ENCODE assay signal across 8 mouse cellular contexts in genomic region chr8:3621199-3621970, GRCm38 (mm10). TPM values are rescaled to one million over a fixed set of nuclear protein-coding genes. Genes with fewer than 3 reads are reported as not detected.
DNase-seq lines count a peak whose midpoint lies in the region; ATAC-seq and TF ChIP-seq lines count a peak whose summit lies in the region.

Gene Xab2, minus strand, starts transcription at chr8:3621316.
Gene Pet100, plus strand, starts transcription at chr8:3621548.

- TF ChIP-seq POLR2A in ES-Bruce4 (IDR thresholded peaks at IDR 0.05; ENCODE audit: insufficient read depth, low read length): no peak

- H3K27me3 ChIP-seq in ES-Bruce4 (ENCODE audit: control insufficient read depth, insufficient read depth, low read length, poor library complexity, severe bottlenecking): no peaks in the 10 kb centered on the region
- no peaks in the 10 kb centered on the region for H3K27me3 ChIP-seq in forebrain, embryonic 13.5 days
- no peaks in the 10 kb centered on the region for H3K27me3 ChIP-seq in liver, postnatal 0 days (ENCODE audit: insufficient read depth, low read length)
- H3K27me3 ChIP-seq in neural tube, embryonic 14.5 days (ENCODE audit: control insufficient read depth, insufficient read depth, low read length): no peaks in the 10 kb centered on the region

- 0% methylated on average over 37 of the region's 37 CpGs for WGBS in forebrain, embryonic 13.5 days
- WGBS in large intestine, adult 2 months: under 1% methylated on average over 37 of the region's 37 CpGs
- WGBS in liver, postnatal 0 days (ENCODE audit: insufficient replicate concordance): under 1% methylated on average over 37 of the region's 37 CpGs
- under 1% methylated on average over 37 of the region's 37 CpGs for WGBS in neural tube, embryonic 14.5 days

- H3K9me3 ChIP-seq in ES-Bruce4 (replicated peaks; ENCODE audit: control insufficient read depth, insufficient read depth, low read length, poor library complexity, severe bottlenecking): no peaks in the 10 kb centered on the region
- no peaks in the 10 kb centered on the region for H3K9me3 ChIP-seq in forebrain, embryonic 13.5 days (replicated peaks)
- no peaks in the 10 kb centered on the region for H3K9me3 ChIP-seq in liver, postnatal 0 days (ENCODE audit: low read length)
- no peaks in the 10 kb centered on the region for H3K9me3 ChIP-seq in neural tube, embryonic 14.5 days (ENCODE audit: control insufficient read depth, low read length)

- TF ChIP-seq CTCF in ES-Bruce4 (IDR thresholded peaks at IDR 0.05; ENCODE audit: low read depth, low read length): no peak
- no peak for TF ChIP-seq CTCF in liver, postnatal 0 days (IDR thresholded peaks at IDR 0.05; ENCODE audit: low read depth)

- DNase-seq in heart, postnatal 10 days: peak; percentile 99
- DNase-seq in large intestine, adult 2 months (ENCODE audit: low read depth, low spot score): peak; percentile 99
- DNase-seq in liver, postnatal 0 days: peak; percentile 100
- peak; percentile 98 for DNase-seq in testis, postnatal 10 days (ENCODE audit: low spot score)

- ATAC-seq in cerebellum, adult (ENCODE audit: insufficient number of reproducible peaks, low FRiP score, low TSS enrichment): peak; percentile 92
- peak; percentile 98 for ATAC-seq in forebrain, embryonic 13.5 days
- ATAC-seq in liver, postnatal 0 days: peak; percentile 98
- peak; percentile 96 for ATAC-seq in neural tube, embryonic 14.5 days (ENCODE audit: low read depth)

- no peaks in the 10 kb centered on the region for H3K4me1 ChIP-seq in ES-Bruce4 (ENCODE audit: control insufficient read depth, insufficient read depth, low read length)
- peaks cover 22% of the 10 kb centered on the region for H3K4me1 ChIP-seq in forebrain, embryonic 13.5 days
- peaks cover 19% of the 10 kb centered on the region for H3K4me1 ChIP-seq in liver, postnatal 0 days (ENCODE audit: insufficient read depth)
- peaks cover 13% of the 10 kb centered on the region for H3K4me1 ChIP-seq in neural tube, embryonic 14.5 days (ENCODE audit: control insufficient read depth, insufficient read depth, low read length)

- H3K4me2 ChIP-seq in forebrain, embryonic 13.5 days: peak within 1 kb of the TSS; percentile 87
- H3K4me2 ChIP-seq in liver, postnatal 0 days (ENCODE audit: low read depth, low read length): peak within 1 kb of the TSS; percentile 77
- H3K4me2 ChIP-seq in neural tube, embryonic 14.5 days (ENCODE audit: low read depth, low read length): peak within 1 kb of the TSS; percentile 71

- H3K4me3 ChIP-seq in ES-Bruce4 (ENCODE audit: low read depth, low read length): peak within 1 kb of the TSS; percentile 97
- peak within 1 kb of the TSS; percentile 86 for H3K4me3 ChIP-seq in forebrain, embryonic 13.5 days
- peak within 1 kb of the TSS; percentile 75 for H3K4me3 ChIP-seq in liver, postnatal 0 days (ENCODE audit: low read depth, low read length)
- peak within 1 kb of the TSS; percentile 75 for H3K4me3 ChIP-seq in neural tube, embryonic 14.5 days (ENCODE audit: low read depth, low read length)

- peaks cover 19% of the 10 kb centered on the region for H3K36me3 ChIP-seq in ES-Bruce4 (ENCODE audit: control insufficient read depth, insufficient read depth, low read length, poor library complexity, severe bottlenecking)
- H3K36me3 ChIP-seq in forebrain, embryonic 13.5 days (ENCODE audit: poor library complexity, severe bottlenecking): peaks cover 23% of the 10 kb centered on the region
- peaks cover 22% of the 10 kb centered on the region for H3K36me3 ChIP-seq in liver, postnatal 0 days (replicated peaks; ENCODE audit: insufficient read depth, low read length)
- H3K36me3 ChIP-seq in neural tube, embryonic 14.5 days (ENCODE audit: control insufficient read depth, insufficient read depth, low read length): peaks cover 17% of the 10 kb centered on the region

- H3K9ac ChIP-seq in ES-Bruce4 (ENCODE audit: low read depth, poor library complexity, severe bottlenecking): peak within 1 kb of the TSS; percentile 83
- H3K9ac ChIP-seq in forebrain, embryonic 13.5 days: peak within 1 kb of the TSS; percentile 85
- peak within 1 kb of the TSS; percentile 74 for H3K9ac ChIP-seq in liver, postnatal 0 days (replicated peaks)
- peak within 1 kb of the TSS; percentile 70 for H3K9ac ChIP-seq in neural tube, embryonic 14.5 days (replicated peaks; ENCODE audit: low read depth, low read length)

- TF ChIP-seq EP300 in ES-Bruce4 (IDR thresholded peaks at IDR 0.05; ENCODE audit: insufficient read depth, low read depth, low read length): no peak
- TF ChIP-seq EP300 in liver, postnatal 0 days (IDR thresholded peaks at IDR 0.05; ENCODE audit: low read depth): peak; percentile 73; the same call in 1 of the 2 replicates

- intact Hi-C loops in heart, postnatal 10 days (cut with DNase I): loop anchor here (1.0 to 10.0 kb wide), 3 partner anchors 55 to 633 kb away; partner anchors contain the start of genes Ctxn1, Snapc2 and Trappc5

- H3K27ac ChIP-seq in ES-Bruce4 (ENCODE audit: insufficient read depth, low read length): no peak within 1 kb of the TSS
- H3K27ac ChIP-seq in forebrain, embryonic 13.5 days: no peak within 1 kb of the TSS
- no peak within 1 kb of the TSS; the same call in none of the 2 replicates for H3K27ac ChIP-seq in liver, postnatal 0 days (ENCODE audit: low read depth)
- H3K27ac ChIP-seq in neural tube, embryonic 14.5 days (ENCODE audit: low read depth, low read length): no peak within 1 kb of the TSS

RNA-seq across cellular contexts. Expression of gene Xab2, which starts in this region (rescaled TPM):
- 57.8 and 65.8 TPM in 2 replicates for polyA plus RNA-seq in ES-Bruce4 (2011; ENCODE audit: insufficient read depth, insufficient read length, low read depth, missing spikeins)
- polyA plus RNA-seq in forebrain, embryonic 13.5 days (2015; fragmentation: Nextera tagmentation; extraction: Ambion mirVana): 64.0 and 72.5 TPM in 2 replicates
- 10 to 100 TPM; 18.8 to 21.5 TPM for total RNA-seq in heart, postnatal 10 days (2021)
- 39.1 and 50.5 TPM in 2 replicates for polyA plus RNA-seq in large intestine, adult 2 months (2012; rRNA removed)
- polyA plus RNA-seq in liver, postnatal 0 days (2015; fragmentation: Nextera tagmentation; extraction: Ambion mirVana): 13.2 and 15.9 TPM in 2 replicates
- 48.0 and 48.5 TPM in 2 replicates for polyA plus RNA-seq in neural tube, embryonic 14.5 days (2014; fragmentation: Nextera tagmentation; extraction: Ambion mirVana)

RNA-seq across cellular contexts. Expression of gene Pet100, which starts in this region (rescaled TPM):
- 93.4 and 100 TPM in 2 replicates for polyA plus RNA-seq in ES-Bruce4 (2011; ENCODE audit: insufficient read depth, insufficient read length, low read depth, missing spikeins)
- polyA plus RNA-seq in forebrain, embryonic 13.5 days (2015; fragmentation: Nextera tagmentation; extraction: Ambion mirVana): 113 and 138 TPM in 2 replicates
- total RNA-seq in heart, postnatal 10 days (2021): 10 to 100 TPM; 69.8 to 76.2 TPM
- 9.5 TPM in 2 replicates for polyA plus RNA-seq in large intestine, adult 2 months (2012; rRNA removed)
- 88.9 and 91.2 TPM in 2 replicates for polyA plus RNA-seq in liver, postnatal 0 days (2015; fragmentation: Nextera tagmentation; extraction: Ambion mirVana)
- polyA plus RNA-seq in neural tube, embryonic 14.5 days (2014; fragmentation: Nextera tagmentation; extraction: Ambion mirVana): 81.2 and 89.1 TPM in 2 replicates
